Mouse (Mus musculus): ENCODE measurements around the gene Fli1.

GRCm38 (mm10) chr9:32476604-32477003 lies 66.1 kb downstream of the Fli1 start:
- TF ChIP-seq CTCF (IDR thresholded peaks at IDR 0.05; ENCODE audit: low read depth, low read length) (no peak), POLR2A (IDR thresholded peaks at IDR 0.05; ENCODE audit: borderline replicate concordance, low read depth, low read length) (no peak)
